Mouse (Mus musculus): ENCODE measurements around the gene Cab39l. TPM values are rescaled to one million over a fixed set of nuclear protein-coding genes. Genes with fewer than 3 reads are reported as not detected.

Cab39l gene
- 12.6 and 22.0 TPM in 2 replicates for polyA plus RNA-seq (2012; rRNA removed; ENCODE audit: low replicate concordance)

DNA sequence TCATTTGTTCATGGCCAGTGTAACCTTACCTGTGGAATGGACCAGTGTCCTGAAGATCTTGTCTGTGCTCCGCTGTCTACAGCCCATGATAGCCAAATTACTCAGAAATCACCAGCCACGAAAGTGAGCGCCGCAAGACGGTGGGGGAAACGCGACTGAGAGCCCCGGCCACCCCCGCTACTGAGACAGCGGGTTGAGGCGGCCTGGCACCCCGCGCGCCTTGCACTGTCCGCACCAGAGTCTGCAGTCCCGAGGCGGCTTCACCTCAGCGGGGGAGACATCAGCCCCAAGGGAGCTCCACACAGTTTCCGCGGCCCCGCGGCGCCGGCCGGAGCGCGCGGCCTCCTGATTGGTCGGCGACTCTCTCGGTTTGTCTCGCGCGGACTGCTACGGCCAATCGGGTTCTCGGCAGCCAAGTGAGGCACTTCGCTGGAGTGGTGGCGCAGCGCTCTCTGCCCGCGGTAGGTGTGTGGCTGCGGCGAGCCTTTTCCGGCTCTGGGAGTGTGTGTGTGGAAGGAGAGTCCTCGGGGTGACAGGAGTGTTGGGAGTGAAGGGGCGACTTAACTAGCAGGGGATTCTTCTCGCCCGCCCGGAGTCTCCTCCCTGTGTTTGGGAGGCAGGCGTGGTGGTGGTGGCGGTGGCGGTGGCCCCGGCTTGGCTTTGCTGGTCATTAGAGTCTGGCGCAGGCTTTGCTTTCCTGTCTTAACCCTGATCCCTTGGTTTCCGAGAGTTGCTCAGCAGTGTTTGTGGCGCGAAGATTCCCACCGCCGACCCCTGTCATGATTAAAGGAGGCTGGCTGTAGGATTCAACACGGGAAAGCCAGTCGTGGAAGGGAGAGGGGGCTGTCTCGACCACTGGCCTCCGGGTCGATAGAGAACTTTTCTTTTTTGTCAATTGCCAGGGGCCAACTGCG is at the start of gene Cab39l, which contains the start of gene Setdb2:
TSS of gene Cab39l (plus strand) at position 415 of the 914 bp plus-strand sequence.
TSS of gene Setdb2 (minus strand) at position 327 of the 914 bp plus-strand sequence.

DNA sequence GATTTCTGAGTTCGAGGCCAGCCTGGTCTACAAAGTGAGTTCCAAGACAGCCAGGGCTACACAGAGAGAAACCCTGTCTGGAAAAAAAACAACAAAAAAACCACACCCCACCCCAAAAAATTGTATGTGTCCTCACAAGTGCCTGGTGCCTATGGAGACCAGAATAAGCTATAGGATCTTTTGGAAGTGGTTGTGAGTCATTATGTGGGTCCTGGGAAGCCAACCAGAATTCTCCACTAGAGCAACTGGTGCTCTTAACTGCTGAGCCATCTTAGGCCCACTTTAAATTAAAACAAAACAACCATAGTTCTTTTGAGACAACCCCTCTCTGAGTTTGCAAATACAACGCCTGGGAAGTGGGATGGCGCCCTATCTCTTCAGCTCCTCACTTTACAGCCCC is 45.5 kb upstream of the Cab39l start, which contains the start of gene Phf11c:
TSS of gene Phf11c (minus strand) at position 101 of the 400 bp plus-strand sequence.

DNA sequence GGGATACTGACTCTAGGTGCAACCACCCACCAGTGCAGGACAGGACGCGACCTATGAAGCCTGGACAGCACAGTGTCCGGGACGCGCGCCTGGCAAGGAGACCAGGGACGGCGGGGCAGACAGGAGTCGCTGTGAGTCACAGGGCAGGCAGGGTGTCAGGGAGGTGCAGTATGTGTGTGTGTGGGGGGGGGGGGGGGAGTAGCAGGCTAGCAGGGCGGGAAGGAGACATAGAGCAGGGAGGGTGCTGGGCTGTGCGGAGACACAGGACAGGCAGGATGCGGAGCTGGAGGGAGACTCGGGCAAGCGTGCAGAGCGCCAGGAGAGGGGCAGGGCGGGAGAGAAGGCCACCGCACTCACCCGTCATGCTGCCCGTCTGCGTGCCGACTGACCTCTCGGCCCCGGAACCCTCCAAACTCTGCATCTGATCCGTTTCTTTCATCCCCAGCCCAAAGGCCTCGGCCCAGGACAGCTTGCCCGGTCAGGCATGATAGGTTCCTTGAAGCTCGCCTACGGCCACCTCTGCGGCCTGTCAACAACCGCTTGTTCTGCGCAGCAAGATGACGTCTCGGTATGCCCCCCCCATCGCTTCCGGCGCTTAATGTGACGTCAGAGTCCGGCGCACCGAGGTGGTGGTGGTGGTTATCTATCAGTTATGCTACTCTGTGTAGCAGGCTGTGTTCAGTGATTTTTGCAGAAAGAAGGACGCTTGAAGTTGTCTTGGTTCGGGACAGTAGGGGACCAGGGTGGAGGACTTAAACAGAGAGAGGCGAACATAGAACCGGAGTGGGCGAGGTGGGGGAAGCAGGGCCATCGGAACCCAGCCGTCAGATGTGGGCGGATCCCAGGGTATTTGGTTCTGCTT is 156.9 kb downstream of the Cab39l start, which contains the start of gene Cdadc1:
TSS of gene Cdadc1 (minus strand) at position 562 of the 862 bp plus-strand sequence.

DNA sequence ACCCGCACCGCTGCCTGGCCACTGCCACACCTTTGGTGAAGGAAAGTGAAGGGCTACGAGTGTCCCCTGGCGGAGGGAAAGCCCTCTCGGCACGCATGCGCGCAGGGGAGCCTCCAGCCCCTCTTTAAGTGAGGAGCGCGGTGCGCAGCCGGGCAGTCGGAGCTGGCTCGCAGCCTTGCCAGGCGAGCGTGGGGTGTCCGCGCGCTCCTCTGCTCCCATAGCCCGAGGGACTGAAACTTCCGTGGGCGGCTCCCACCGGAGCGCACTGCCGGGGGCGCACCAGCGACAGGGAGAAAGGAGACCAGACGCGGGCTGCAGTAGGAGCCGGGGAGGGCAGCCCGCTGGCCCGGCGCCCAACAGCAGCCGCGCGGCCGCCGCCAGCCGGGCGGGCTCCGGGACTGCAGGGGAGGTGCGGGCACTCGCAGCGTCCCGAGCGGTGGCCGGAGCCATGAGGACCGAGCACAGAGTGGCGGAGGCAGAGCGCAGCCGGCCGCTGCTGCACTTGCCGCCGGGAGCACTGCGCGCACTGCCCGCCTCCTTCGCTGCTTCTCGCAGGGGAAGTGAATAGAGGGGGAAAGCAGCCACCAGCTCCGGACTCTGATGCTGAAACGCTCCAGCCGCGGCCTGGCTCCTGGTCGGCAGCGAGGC is 184.5 kb downstream of the Cab39l start, which contains the start of gene Shisa2:
TSS of gene Shisa2 (plus strand) at position 151 of the 648 bp plus-strand sequence.

Other genes starting within 250 kb of the Cab39l start
- 11.4 and 22.4 TPM in 2 replicates for gene Rcbtb1, start 239.8 kb upstream of the Cab39l start, polyA plus RNA-seq (2012; rRNA removed; ENCODE audit: low replicate concordance)
- 0.14 TPM in 1 of 2 replicates, not detected in the other for gene Gm6904, start 180.8 kb upstream of the Cab39l start, polyA plus RNA-seq (2012; rRNA removed; ENCODE audit: low replicate concordance)
- 1.4 and 2.7 TPM in 2 replicates for gene Phf11a, start 143.4 kb upstream of the Cab39l start, polyA plus RNA-seq (2012; rRNA removed; ENCODE audit: low replicate concordance)
- gene Phf11b, start 99.6 kb upstream of the Cab39l start, polyA plus RNA-seq (2012; rRNA removed; ENCODE audit: low replicate concordance): 1.9 and 2.0 TPM in 2 replicates
- 18.3 and 19.7 TPM in 2 replicates for gene Phf11d, start 75.5 kb upstream of the Cab39l start, polyA plus RNA-seq (2012; rRNA removed; ENCODE audit: low replicate concordance)
- 0.59 and 0.72 TPM in 2 replicates for gene Phf11c, start 45.6 kb upstream of the Cab39l start, polyA plus RNA-seq (2012; rRNA removed; ENCODE audit: low replicate concordance)
- 3.5 and 6.6 TPM in 2 replicates for gene Setdb2, start 88 bp upstream of the Cab39l start, polyA plus RNA-seq (2012; rRNA removed; ENCODE audit: low replicate concordance)
- 8.3 and 9.1 TPM in 2 replicates for gene Cdadc1, start 157.0 kb downstream of the Cab39l start, polyA plus RNA-seq (2012; rRNA removed; ENCODE audit: low replicate concordance)
- 0.82 and 6.2 TPM in 2 replicates for gene Shisa2, start 184.3 kb downstream of the Cab39l start, polyA plus RNA-seq (2012; rRNA removed; ENCODE audit: low replicate concordance)

Data from subcutaneous adipose tissue, adult 2 months (tissue).